12 mouse cellular contexts compared by ENCODE assay signal in genomic region chr13:48716075-48716474, GRCm38 (mm10). TPM values are rescaled to one million over a fixed set of nuclear protein-coding genes. Genes with fewer than 3 reads are reported as not detected.
DNase-seq lines count a peak whose midpoint lies in the region; ATAC-seq lines count a peak whose summit lies in the region.
"Had no signal": no experiment of that assay in that cellular context is flagged by ENCODE, and none has a peak within 500 bp of the region (broad histone marks: within the 10 kb centered on the region; RNA-seq: fewer than 3 reads in every experiment).

No protein-coding gene starts in this region.

- H3K27me3 ChIP-seq in embryonic facial prominence, embryonic 12.5 days: no peaks in the 10 kb centered on the region
- H3K27me3 ChIP-seq: limb, embryonic 13.5 days had no signal

- no peak for ATAC-seq in CD4-positive, CD25-positive, alpha-beta regulatory T cell, adult 4 months
- ATAC-seq in embryonic facial prominence, embryonic 12.5 days (ENCODE audit: insufficient number of reproducible peaks, insufficient read depth, low FRiP score, low TSS enrichment): no peak
- ATAC-seq: activated CD4-positive, CD25-positive, alpha-beta regulatory T cell, adult 4 months had no signal

- DNase-seq in CD4-positive, CD25-positive, alpha-beta regulatory T cell, adult 2 months (ENCODE audit: low read depth, low spot score): peak; percentile 7
- DNase-seq in kidney, postnatal 10 days: peak; percentile 18
- no peak for DNase-seq in kidney, postnatal 14 days
- DNase-seq in 3T3-L1 (ENCODE audit: low read depth, low spot score): peak; percentile 7
- DNase-seq in frontal cortex, postnatal 25 days (ENCODE audit: low spot score in 2 of 2): no peak
- no peak for DNase-seq in right cerebral cortex, adult 18-20 months
- DNase-seq: cerebellum, adult 11-12 months had no signal

- 46% methylated on average over 4 of the region's 4 CpGs for WGBS in embryonic facial prominence, embryonic 12.5 days

- no peak overlapping the region for H3K9ac ChIP-seq in embryonic facial prominence, embryonic 12.5 days
- H3K9ac ChIP-seq: limb, embryonic 13.5 days had no signal

- H3K4me1 ChIP-seq in embryonic facial prominence, embryonic 12.5 days: peaks cover 19% of the 10 kb centered on the region

- H3K27ac ChIP-seq in embryonic facial prominence, embryonic 12.5 days: peak overlapping the region; percentile 85; the same call in 1 of the 2 replicates

- no peak overlapping the region for H3K4me2 ChIP-seq in embryonic facial prominence, embryonic 12.5 days (replicated peaks)
- H3K4me2 ChIP-seq: limb, embryonic 13.5 days; midbrain, embryonic 11.5 days had no signal

- H3K36me3 ChIP-seq in embryonic facial prominence, embryonic 12.5 days: no peaks in the 10 kb centered on the region
- H3K36me3 ChIP-seq: limb, embryonic 13.5 days had no signal

- no peak overlapping the region for H3K4me3 ChIP-seq in embryonic facial prominence, embryonic 12.5 days
- H3K4me3 ChIP-seq: limb, embryonic 13.5 days had no signal

- no peaks in the 10 kb centered on the region for H3K9me3 ChIP-seq in embryonic facial prominence, embryonic 12.5 days

RNA-seq across cellular contexts. Expression of gene Barx1, which starts 53.3 kb away (rescaled TPM):
- not detected for polyA plus RNA-seq in CD4-positive, CD25-positive, alpha-beta regulatory T cell, adult 4 months (2017; shearing (Covaris generic))
- 107 and 214 TPM in 2 replicates for polyA plus RNA-seq in embryonic facial prominence, embryonic 12.5 days (2016; fragmentation: Nextera tagmentation; extraction: Ambion mirVana)
- polyA plus RNA-seq: activated CD4-positive, CD25-positive, alpha-beta regulatory T cell, adult 4 months had no signal

Comparison
In these comparisons a context has a peak if more than half of its experiments do, and no peak if none do; other contexts are left out.
1. DNase-seq: peak in CD4-positive, CD25-positive, alpha-beta regulatory T cell, adult 2 months (single experiment), kidney, postnatal 10 days (single experiment) and 3T3-L1 (single experiment); none in kidney, postnatal 14 days (single experiment), frontal cortex, postnatal 25 days (0 of 2) and right cerebral cortex, adult 18-20 months (single experiment).
2. RNA of gene Barx1, which starts 53.3 kb away (polyA plus RNA-seq): 107 to 214 TPM in embryonic facial prominence, embryonic 12.5 days; not detected in CD4-positive, CD25-positive, alpha-beta regulatory T cell, adult 4 months; every median in the first group is over 100 times any median in the second.